Mouse (Mus musculus) kidney, postnatal 25 days (tissue): ENCODE measurements around the gene Cyp2j7.
A peak's percentile ranks its signal among the peaks of the same experiment; 100 is the strongest.
"Not testable (repeated sequence)": the region's sequence is repeated elsewhere in the genome, so short reads cannot be mapped to it uniquely, and the experiment has no call there.

Experiments used
- DNase-seq, 2 experiments: peaks; one replicate each; pipeline ENCODE4 v3.0.0; 2021; ENCODE audit warnings: mixed read lengths in 2 of 2

Cyp2j7 gene

GRCm38 (mm10) chr4:96236559-96236958 lies at the start of gene Cyp2j7:
Cyp2j7 (minus strand) TSS chr4:96236659.
- DNase-seq: no peak

- not testable (repeated sequence) for DNase-seq
Measured at GRCm38 (mm10) chr4:96276896-96277295, 40.4 kb upstream of the Cyp2j7 start.

DNA sequence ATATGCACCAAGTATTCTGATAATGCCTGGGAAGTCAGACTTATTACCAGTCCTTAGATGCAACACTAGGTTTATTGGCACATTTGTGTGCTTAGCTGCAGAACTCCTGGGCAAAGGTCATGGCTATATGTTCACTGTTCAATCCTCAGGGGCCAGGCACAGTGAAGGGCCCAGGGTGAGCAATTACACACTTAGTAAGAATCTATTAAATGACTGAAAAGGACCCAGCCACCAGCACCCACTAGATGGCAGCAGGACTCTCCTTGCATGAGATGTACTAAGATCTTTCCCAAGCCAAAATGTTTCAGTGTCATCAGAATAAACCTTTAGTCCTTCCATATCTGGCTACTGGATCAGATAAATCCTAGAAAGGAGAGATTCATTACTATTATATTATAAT lies 37.4 kb upstream of the Cyp2j7 start:
- peak; percentile 69 to 85 for DNase-seq

GRCm38 (mm10) chr4:96196701-96197100 lies 39.8 kb downstream of the Cyp2j7 start:
- no peak for DNase-seq

- DNase-seq: not testable (repeated sequence)
Measured at GRCm38 (mm10) chr4:96189321-96189720, 47.1 kb downstream of the Cyp2j7 start.

GRCm38 (mm10) chr4:96188671-96189070 lies 47.8 kb downstream of the Cyp2j7 start:
- not testable (repeated sequence) for DNase-seq

DNA sequence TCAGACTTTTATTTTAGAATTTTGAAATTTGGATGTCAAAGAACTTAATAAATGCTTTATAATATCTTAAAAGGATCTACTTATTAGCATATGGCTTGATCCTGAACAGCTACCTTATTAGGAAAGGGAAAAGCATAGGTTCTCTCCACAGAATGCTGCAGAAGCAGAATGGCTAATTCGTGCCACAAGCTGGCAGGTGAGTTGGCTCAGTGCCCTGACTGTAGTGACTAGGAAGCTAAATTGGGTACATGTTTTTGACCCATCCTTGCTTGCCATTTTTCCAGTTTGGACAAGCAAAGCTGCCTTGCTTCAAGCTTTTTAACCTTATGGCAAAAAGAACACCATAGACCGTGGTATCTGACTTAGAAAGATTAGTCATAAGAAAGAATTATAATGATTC lies 48.3 kb downstream of the Cyp2j7 start:
- DNase-seq: not testable (repeated sequence)

DNA sequence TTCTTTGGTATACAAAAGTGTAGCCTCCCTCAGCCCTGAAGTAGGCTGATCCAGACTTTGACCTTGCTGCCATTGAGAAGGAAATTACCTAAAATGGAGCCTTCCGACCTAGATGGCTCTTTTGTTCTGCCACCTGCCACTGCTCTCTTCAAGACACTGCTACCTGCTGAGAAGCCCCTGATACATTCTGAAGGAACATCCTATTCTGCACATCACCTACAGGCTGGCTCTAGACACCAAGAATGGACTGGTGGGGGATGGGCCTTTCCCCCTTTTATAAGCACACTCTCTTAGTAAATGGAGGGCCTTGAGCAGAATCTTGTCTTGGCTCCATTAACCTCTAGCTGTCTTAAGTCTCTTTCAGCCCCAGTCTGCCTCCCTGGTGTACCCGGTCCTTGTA lies 51.7 kb downstream of the Cyp2j7 start:
- DNase-seq: not testable (repeated sequence)

DNA sequence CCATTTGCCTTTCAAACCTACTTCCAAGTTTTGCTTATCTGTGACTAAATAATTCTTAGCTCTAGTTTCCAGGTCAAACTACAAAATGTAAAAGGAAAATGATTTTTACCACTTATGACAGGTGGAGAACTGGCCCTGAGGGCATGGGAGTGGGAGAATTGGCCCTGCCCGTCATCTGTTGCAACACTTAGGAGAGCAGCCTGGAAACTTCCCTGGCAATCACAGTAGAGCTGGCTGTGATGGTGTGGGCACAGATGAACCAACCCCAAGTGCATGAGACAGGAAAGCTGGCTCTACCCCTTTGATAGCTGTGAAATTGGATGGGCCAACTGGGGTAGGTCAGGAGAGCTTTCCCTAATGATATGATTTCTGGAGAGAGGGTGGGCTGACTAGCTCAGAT lies 73.6 kb downstream of the Cyp2j7 start:
- DNase-seq: no peak

- no peak for DNase-seq
Measured at GRCm38 (mm10) chr4:96161575-96161974, 74.9 kb downstream of the Cyp2j7 start.
